Mouse (Mus musculus) C2C12 (cell line): ENCODE measurements around the gene Lmntd1.

Experiments
- CTCF ChIP-seq: IDR thresholded peaks from one replicate; pipeline ENCODE4 v1.5.1; 2011; ENCODE audit not compliant: control insufficient read depth, insufficient read depth, insufficient read length
- MAX ChIP-seq: IDR thresholded peaks from one replicate; pipeline ENCODE4 v1.6.1; 2011; ENCODE audit warnings: mild to moderate bottlenecking, control low read depth
- MYOG ChIP-seq: IDR thresholded peaks from one replicate; pipeline ENCODE4 v1.6.1; 2011; ENCODE audit not compliant: control insufficient read depth, insufficient read length; ENCODE audit errors: extremely low read depth
- USF1 ChIP-seq: IDR thresholded peaks from one replicate; pipeline ENCODE4 v1.6.1; 2011; ENCODE audit warnings: low read depth, mild to moderate bottlenecking, control low read depth, moderate library complexity

DNA sequence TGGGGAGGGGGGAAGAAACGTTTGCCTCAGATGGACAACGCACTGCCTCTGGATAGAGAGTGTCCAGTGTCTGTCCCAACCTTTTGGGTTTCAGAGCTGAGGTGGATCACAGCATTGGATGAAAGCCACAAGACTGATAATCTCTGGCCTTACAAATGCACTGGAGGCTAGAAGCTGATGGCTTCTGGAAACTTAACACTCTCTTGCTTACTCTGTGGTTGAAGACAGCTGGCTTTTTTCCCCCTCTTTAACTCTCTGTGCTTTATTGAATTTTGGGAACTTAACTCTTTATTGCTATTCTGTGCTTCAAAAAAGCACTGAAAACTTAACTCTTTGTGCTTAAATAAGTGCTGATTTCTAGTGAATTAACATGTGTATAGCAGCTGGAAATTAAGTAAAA is 223.7 kb downstream of the Lmntd1 start:
- no peak for TF ChIP-seq CTCF
- no peak for TF ChIP-seq MYOG
- TF ChIP-seq USF1 = no peak
- no peak for TF ChIP-seq MAX
